Mouse (Mus musculus) intestine, postnatal 0 days (tissue): ENCODE measurements around the gene Prpsap1. TPM values are rescaled to one million over a fixed set of nuclear protein-coding genes. Genes with fewer than 3 reads are reported as not detected.
"Not testable (repeated sequence)": the region's sequence is repeated elsewhere in the genome, so short reads cannot be mapped to it uniquely, and the experiment has no call there.

Source experiments
- ATAC-seq: fragments of 200-750 bp; cut with Nextera tagmentation; 2 replicates; pipeline ENCODE4 v1.8.0; 2017; ENCODE audit warnings: mild to moderate bottlenecking, moderate TSS enrichment, moderate library complexity
- H3K27ac ChIP-seq: fragments of 300-500 bp; sonication (generic); 2 replicates; pipeline ENCODE4 v1.5.1; 2014; ENCODE audit warnings: mild to moderate bottlenecking, low read depth, low read length, moderate library complexity
- H3K27me3 ChIP-seq: fragments of 300-500 bp; sonication (generic); replicated peaks from 2 replicates; pipeline ENCODE4 v1.6.1; 2014; ENCODE audit warnings: low read length, mixed read lengths; ENCODE audit not compliant: control insufficient read depth, insufficient read depth
- H3K36me3 ChIP-seq: fragments of 300-500 bp; sonication (generic); 2 replicates; pipeline ENCODE4 v1.6.1; 2014; ENCODE audit warnings: mild to moderate bottlenecking, moderate library complexity; ENCODE audit not compliant: control insufficient read depth, insufficient read depth
- H3K4me1 ChIP-seq: fragments of 300-500 bp; sonication (generic); replicated peaks from 2 replicates; pipeline ENCODE4 v1.6.1; 2014; ENCODE audit warnings: antibody characterized with exemption, low read length, mixed read lengths; ENCODE audit not compliant: control insufficient read depth, insufficient read depth
- H3K4me2 ChIP-seq: fragments of 300-500 bp; sonication (generic); replicated peaks from 2 replicates; pipeline ENCODE4 v1.6.1; 2014; ENCODE audit warnings: low read depth, mild to moderate bottlenecking, moderate library complexity
- H3K4me3 ChIP-seq: fragments of 300-500 bp; sonication (generic); 2 replicates; pipeline ENCODE4 v1.5.1; 2014; ENCODE audit warnings: low read depth, low read length
- H3K9ac ChIP-seq: fragments of 300-500 bp; sonication (generic); 2 replicates; pipeline ENCODE4 v1.6.1; 2014; ENCODE audit warnings: mild to moderate bottlenecking, low read depth, low read length
- H3K9me3 ChIP-seq: fragments of 300-500 bp; sonication (generic); 2 replicates; pipeline ENCODE4 v1.6.1; 2016; ENCODE audit warnings: mixed run types; ENCODE audit not compliant: control insufficient read depth
- CTCF ChIP-seq: sonication (generic); IDR thresholded peaks from 2 replicates; pipeline ENCODE4 v1.5.1; 2016; ENCODE audit warnings: low read depth, mild to moderate bottlenecking, control low read depth, antibody characterized with exemption, moderate library complexity
- WGBS: fragments of 180-500 bp; shearing (Covaris S2); extraction: QIAGEN DNeasy Blood & Tissue Kit; methylation state at CpG from one replicate; pipeline ENCODE4 v1.1.7; 2014; 5-methylcytosine and 5-hydroxymethylcytosine counted together
- polyA plus RNA-seq: library from polyadenylated mRNA; unstranded; fragments of >200 nt; fragmentation: Nextera tagmentation; extraction: Ambion mirVana; gene quantifications from 2 replicates; pipeline ENCODE4 v1.2.1, GENCODE M21; 2015

Prpsap1 gene
- polyA plus RNA-seq, 1 experiment from 2014 or later = 177 TPM

GRCm38 (mm10) chr11:116499018-116499417 lies 5.0 kb upstream of the Prpsap1 start:
- Histone ChIP-seq H3K4me2 (peak overlapping the region; percentile 58), H3K27ac (no peak overlapping the region), H3K9ac (no peak overlapping the region), H3K9me3 (no peaks in the 10 kb centered on the region), H3K4me3 (no peak overlapping the region), H3K36me3 (no peaks in the 10 kb centered on the region), H3K27me3 (no peaks in the 10 kb centered on the region), H3K4me1 (no peaks in the 10 kb centered on the region)
- TF ChIP-seq CTCF = no peak
- ATAC-seq = no peak
- 53% methylated on average over 6 of the region's 6 CpGs for WGBS

GRCm38 (mm10) chr11:116498596-116498995 lies 4.6 kb upstream of the Prpsap1 start:
- 24% methylated on average over 34 of the region's 34 CpGs for WGBS

GRCm38 (mm10) chr11:116497313-116497712 lies 3.3 kb upstream of the Prpsap1 start:
- Histone ChIP-seq H3K4me2 (no peak overlapping the region), H3K36me3 (no peaks in the 10 kb centered on the region), H3K27me3 (no peaks in the 10 kb centered on the region), H3K4me1 (no peaks in the 10 kb centered on the region), H3K27ac (no peak overlapping the region), H3K9ac (no peak overlapping the region), H3K9me3 (no peaks in the 10 kb centered on the region), H3K4me3 (no peak overlapping the region)
- TF ChIP-seq CTCF = no peak
- 71% methylated on average over 4 of the region's 4 CpGs for WGBS
- ATAC-seq = no peak

More at GRCm38 (mm10) chr11:116498596-116498995, 4.6 kb upstream of the Prpsap1 start:
- Histone ChIP-seq H3K4me2 (peak overlapping the region; percentile 58), H3K27ac (no peak overlapping the region), H3K9ac (no peak overlapping the region), H3K4me1 (no peaks in the 10 kb centered on the region), H3K9me3 (no peaks in the 10 kb centered on the region), H3K27me3 (no peaks in the 10 kb centered on the region), H3K36me3 (no peaks in the 10 kb centered on the region), H3K4me3 (peak overlapping the region; percentile 17; the same call in 1 of the 2 replicates)
- no peak for ATAC-seq
- TF ChIP-seq CTCF = no peak

GRCm38 (mm10) chr11:116494474-116495174 lies 622 bp upstream of the Prpsap1 start:
- Histone ChIP-seq H3K4me2 (no peak overlapping the region), H3K4me1 (no peaks in the 10 kb centered on the region), H3K4me3 (no peak overlapping the region), H3K27me3 (no peaks in the 10 kb centered on the region), H3K9me3 (no peaks in the 10 kb centered on the region), H3K9ac (no peak overlapping the region), H3K27ac (peak overlapping the region; percentile 70), H3K36me3 (no peaks in the 10 kb centered on the region)
- TF ChIP-seq CTCF = no peak
- 45% methylated on average over 13 of the region's 13 CpGs for WGBS
- ATAC-seq = no peak

GRCm38 (mm10) chr11:116493191-116493590 lies 811 bp downstream of the Prpsap1 start:
- 32% methylated on average over 5 of the region's 5 CpGs for WGBS
- ATAC-seq = no peak
- H3K27ac ChIP-seq = peak overlapping the region; percentile 46

GRCm38 (mm10) chr11:116492507-116492906 lies 1.5 kb downstream of the Prpsap1 start:
- not testable (repeated sequence) for H3K27ac ChIP-seq, H3K27me3 ChIP-seq, H3K4me3 ChIP-seq, ATAC-seq, H3K36me3 ChIP-seq, H3K9me3 ChIP-seq, H3K9ac ChIP-seq, H3K4me2 ChIP-seq, H3K4me1 ChIP-seq
- 93% methylated on average over 1 of the region's 1 CpGs for WGBS

More at GRCm38 (mm10) chr11:116493191-116493590, 811 bp downstream of the Prpsap1 start:
- Histone ChIP-seq H3K4me2 (peak overlapping the region; percentile 24), H3K36me3 (no peaks in the 10 kb centered on the region), H3K9ac (no peak overlapping the region), H3K27me3 (no peaks in the 10 kb centered on the region), H3K9me3 (no peaks in the 10 kb centered on the region), H3K4me3 (no peak overlapping the region), H3K4me1 (no peaks in the 10 kb centered on the region)
- no peak for TF ChIP-seq CTCF
